Mouse (Mus musculus): ENCODE results near the gene Tbc1d8.

Gene Tbc1d8

DNA sequence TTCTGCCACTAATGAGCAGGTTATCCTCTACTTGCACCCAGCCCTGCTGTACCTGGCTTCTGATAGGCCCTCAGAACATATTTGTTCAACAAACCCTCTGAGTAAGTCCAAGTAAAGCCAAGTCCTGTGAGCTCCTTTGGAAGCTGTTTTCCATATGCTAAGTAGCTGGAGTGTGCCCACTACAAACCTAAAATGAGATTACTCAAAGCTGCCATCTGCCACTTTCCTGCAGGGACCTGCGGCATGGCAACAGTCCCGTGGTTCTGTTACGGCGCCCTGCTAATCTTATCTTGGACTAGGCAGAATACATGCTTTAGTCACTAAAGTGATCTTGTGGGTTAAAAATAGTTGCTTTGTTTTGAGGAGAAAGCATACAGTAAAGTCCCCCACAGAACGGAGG lies 32.4 kb downstream of the Tbc1d8 start:
- DNase-seq (ENCODE audit: low read depth), result no peak

DNA sequence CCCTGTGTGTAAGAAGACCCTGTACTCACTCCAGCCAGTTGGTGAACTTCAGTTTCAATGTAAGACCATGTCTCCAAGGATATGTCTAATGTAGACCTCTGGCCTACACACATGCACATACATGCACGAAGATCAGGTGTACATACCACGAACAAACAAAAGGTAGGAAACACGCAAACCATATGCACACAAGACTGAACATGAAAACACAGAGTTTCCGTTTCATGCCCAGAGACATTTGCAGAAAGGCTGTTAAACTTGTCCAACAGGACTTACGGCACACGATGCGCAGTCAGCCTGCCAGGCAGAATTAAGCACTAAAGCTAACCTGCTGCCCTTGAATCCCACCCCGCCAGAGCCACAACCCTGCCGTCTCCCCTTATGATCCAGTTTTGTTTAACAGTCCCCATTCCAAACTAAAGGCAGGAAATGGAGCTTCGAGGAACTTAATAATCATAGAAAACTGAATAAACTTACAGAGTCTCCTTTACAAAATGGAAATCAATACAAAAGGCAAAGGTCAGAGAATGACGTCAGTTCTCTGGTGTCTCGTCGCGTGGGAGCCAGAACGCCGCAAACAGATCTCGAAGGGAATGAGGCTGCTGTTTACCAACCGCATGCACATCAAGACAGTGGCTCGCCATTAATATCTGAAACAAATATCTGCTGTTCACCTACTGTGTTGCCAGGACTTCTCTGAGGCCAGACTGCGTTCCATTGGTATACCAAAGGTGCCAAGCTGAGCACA lies 33.1 kb downstream of the Tbc1d8 start:
- DNase-seq (ENCODE audit: low read depth), result no peak

DNA sequence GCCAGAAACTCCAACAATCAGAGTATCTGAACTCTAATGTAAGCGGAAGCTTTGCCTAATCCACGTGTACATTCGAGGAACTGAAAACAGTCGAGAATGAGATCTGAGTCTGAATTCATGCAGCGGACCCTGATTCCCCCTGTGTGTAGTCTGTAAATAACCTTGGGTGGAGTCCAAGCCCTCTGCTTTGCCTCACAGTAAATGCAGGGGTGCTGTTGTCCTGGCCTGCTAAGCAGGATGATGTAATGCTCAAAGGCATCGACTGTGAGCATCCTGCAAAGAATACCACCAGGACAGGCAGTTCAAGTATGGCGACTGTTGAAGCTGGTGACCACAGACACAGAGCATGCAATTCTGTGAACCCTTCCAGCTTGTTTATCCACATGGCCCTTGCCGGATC lies 34.8 kb downstream of the Tbc1d8 start:
- no peak for DNase-seq (ENCODE audit: low read depth)

DNA sequence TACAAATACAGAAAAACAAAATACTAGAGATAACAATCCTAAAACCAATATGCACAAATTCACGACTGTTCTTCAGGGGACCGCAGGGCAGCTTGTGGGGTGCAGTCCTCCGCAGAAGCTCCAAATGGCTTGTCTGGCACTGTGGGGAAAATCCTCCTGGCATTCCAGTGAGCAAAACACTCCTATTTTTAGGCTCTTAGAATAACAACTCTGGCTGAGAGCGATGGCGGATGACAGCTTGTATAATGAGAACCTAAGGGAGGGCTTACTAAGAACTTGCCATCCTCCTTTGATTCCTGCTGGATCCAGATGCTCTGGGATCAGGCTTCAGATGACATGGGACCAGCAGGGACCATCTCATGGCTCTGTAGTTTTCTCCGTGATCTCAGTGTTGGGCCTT lies 36.9 kb downstream of the Tbc1d8 start:
- no peak for DNase-seq (ENCODE audit: low read depth)

DNA sequence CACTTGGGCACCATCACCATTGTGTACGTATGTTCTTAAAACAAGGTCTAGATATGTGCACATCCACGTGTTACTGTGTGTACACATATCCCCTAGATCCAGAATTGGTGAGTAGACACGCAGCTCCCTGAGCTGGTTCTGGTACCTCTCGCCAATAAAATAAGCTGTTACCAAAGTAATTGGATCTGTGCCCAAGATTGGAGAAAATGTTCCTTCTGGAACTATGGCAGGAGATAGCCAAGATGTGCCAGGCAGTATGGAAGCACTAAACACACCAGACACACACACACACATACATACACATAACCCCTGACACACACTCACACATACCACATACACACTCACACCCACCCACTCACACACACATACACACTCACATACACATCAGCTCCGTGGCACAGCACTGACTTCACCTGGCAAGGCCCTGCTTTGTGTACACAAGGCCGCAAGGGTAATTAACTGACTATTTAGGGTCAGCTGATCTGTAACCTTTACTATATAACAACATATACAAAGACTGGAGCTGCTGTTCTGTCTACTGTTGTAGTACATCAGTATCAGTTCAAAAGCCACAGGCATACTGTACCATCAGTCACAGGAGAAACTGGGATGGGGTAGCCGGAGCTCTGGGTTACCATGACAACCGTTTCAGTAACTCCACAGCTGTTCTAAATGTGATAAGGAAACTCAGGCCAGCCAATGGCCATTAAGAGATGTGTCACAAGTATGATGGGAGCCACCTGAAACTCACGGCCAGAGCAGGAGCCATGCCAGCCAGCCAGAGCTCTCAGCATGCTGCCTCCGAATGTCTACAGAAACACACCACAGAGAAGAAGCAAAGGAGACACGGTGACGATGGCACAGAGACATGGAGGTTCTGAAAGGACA lies 38.6 kb downstream of the Tbc1d8 start:
- no peak for DNase-seq (ENCODE audit: low read depth)

DNA sequence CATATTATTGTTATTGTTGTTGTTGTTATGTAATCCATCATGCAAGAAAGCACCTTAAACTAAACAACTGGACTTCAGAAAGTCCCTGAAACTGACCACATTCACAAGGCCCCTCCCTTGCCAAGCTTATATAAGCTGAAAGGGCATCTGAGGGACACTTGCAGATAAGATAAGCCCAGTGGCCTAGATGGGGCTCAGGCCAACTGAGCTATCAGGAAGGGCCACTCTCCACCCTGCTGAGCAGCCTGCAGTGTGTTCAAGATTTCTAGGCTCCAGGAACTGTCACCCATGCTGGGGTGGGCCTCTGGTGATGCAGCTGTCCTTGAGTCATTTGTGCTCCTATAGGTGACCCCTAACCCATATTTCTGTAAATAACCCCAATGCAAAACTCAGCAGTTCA lies 39.9 kb downstream of the Tbc1d8 start:
- no peak for DNase-seq (ENCODE audit: low read depth)

DNA sequence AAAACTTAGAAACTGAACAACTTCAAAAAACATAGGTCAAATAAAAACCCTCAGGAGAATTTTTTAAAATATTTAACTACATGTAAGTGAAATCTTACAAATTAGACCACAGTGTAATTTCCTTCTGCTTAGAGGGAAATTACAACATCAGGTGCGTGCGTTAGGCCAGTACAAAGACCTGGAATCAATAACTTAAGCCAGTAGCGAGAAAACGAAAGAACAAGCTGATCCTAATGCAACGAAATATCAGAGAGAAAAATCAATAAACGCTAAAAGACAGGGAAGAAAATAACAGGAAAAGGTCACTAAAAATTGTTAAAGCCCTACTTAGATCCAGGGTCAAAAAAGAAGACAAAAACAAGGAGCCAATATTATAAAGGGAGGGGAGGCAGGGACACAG lies 44.3 kb downstream of the Tbc1d8 start:
- DNase-seq (ENCODE audit: low read depth), result no peak

DNA sequence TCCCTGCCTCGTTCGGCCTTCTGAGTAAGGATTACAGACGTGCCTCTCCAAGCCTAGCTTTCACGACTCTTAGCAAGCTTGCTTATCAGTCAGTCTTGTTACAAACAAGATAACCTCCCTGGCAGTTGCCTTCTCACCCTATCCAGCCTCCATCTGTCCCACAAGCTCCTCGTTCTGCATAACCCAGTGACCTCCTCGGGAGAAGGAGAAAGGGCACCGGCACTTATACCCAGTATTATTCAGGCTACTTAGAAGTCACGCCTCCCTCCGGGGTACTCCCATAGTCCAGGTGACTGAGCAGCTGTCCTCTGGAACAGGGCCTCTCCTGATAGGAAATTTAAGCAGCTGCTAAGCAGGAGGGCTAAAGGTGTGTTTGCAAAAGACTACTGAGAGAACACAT lies 48.5 kb downstream of the Tbc1d8 start:
- DNase-seq (ENCODE audit: low read depth), result no peak

DNA sequence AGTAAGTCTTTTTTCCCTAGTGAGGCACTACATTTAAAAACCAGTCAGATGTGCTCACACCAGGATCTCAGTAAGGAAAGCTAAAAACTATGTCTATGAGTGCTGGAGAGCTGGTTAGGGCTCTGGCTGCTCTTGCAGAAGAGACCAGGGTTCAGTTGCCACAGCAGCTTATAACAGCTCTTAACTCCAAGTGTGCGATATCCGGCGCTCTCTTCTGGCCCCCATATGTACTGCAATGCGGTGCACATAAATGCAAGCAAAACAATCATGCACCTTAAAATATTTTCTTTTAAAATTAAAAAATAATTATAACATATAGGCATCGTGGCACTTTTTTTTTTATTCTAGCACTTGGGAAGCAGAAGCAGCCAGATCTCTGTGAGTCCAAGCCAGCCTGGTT lies 49.5 kb downstream of the Tbc1d8 start:
- DNase-seq (ENCODE audit: low read depth), result no peak

DNA sequence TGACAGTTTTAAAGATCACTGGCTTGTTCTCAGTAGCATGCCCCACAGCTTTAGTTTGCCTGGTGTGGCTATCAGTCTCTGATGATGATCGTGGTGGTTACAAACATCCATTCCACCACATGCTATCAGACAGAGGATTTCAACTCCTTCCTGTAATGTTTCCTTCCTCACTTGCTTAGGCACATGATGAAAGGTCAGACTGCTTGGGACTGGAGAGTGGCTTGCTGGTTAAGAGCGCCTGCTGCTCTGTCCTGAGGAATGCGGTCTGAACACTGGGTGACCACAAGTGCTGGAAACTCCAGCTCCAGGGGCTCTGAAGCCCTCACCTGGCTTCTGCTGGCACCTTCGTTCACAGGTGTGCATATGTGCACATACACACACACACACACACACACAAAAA lies 50.3 kb downstream of the Tbc1d8 start:
- no peak for DNase-seq (ENCODE audit: low read depth)

DNA sequence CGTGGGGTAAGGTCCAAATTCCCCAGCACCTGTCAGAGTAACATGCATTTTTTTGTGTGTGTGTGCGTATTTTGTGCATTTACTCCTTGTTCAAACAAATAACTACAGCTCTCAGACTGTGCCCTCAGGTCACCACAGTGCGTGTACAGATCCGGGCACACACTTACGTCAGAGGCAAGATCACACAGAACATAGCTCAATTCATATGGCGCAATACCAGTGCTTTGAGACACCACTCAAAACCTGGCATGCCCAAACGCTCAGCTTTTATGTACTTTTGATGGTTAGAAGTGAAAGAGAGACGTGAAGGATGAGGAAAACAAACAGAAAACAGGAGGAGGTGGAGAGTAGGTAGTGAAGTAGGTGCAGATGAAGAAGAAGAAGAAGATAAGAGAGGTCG lies 53.1 kb downstream of the Tbc1d8 start:
- no peak for DNase-seq (ENCODE audit: low read depth)

DNA sequence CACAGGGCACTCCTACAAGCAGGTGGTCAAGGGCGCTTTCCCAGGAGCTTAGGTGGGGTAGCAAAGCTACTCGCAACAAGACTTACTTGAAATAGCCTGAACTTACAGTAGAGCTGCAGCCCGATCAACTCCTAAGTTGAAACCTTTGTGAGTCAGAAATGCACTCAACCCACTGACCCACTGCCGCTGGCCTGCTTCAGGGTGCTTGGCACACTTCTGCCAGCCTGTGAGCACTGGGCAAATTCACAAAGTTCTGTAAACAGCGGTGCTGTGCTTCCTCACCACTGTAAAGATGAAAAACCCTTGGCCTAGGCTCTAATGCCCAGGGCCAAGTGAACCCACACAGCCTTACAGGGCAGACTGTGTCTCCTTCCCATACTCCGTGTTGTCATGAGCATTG lies 57.6 kb downstream of the Tbc1d8 start:
- no peak for DNase-seq (ENCODE audit: low read depth)

DNA sequence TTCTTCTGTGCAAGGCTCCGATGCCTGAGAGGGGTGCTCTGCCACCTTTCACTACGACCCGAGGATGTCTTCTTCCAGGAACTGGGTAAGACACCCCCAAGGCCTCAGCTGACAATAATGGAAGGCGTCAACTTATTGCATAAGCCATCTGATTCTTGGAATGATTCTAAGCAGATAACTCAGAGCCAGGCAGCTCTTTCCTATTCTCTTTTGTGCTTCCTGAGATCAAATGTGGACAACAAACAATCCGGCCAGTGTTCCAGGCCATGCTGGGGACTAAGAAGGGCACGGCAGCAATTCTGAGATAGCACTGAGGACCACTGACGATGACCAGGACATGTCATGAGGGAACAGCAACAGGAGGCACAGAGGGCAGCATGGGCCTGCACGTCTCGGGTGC lies 59.7 kb downstream of the Tbc1d8 start:
- DNase-seq (ENCODE audit: low read depth), result no peak

DNA sequence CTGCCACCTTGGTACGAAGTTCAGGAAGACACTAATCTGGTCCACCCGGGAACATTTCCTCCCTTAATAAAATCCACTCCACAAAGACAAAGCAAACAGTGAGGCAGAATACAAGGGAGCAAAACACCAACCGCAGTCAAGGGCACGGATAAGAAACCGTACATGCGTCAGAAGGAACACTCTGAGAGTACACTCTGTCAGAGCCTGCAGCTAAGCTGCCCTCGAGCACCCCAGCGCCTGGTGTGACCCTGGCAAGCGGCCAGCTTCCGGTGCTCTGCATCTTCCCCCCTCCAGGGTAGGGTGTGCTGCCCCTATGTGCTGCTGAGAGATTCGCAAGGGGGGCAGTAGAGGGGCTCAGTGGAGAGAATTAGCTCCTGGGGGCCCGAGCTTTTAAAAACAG lies 60.7 kb downstream of the Tbc1d8 start:
- peak; percentile 4 for DNase-seq (ENCODE audit: low read depth)

DNA sequence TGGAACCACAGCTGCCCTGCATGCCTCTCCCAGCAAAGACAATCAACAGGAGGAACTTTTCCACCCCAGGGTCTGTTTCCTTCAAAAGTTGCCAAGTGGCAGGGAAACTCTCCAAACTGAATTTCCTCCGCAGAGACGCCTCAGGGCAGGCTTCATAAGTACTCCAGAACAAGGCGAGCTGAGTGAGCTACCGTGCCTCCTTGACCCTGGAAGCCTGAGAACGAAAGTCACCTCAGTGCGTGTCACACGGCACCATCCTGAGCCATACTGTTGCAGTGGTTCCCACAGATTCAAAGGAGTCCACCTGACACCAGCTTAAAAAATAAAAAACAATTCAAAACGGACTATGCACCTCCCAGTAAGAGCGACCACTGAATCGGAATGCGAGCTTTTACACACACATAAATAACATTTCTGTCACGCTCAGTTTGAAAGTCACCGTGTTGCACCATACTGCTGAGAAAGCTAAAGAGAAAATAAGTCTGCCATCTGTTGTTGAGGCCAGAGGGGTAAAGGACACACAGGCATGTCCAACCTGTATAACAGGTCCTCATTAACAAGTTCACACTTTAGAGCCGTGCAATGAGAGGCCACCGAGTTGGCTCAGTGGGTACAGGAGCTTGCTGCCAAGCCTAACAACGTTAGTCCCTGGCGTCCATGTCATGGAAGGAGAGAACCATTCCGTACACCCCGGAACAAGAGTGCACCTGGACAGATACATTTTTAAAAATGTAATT lies 68.3 kb downstream of the Tbc1d8 start:
- no peak for DNase-seq (ENCODE audit: low read depth)

DNA sequence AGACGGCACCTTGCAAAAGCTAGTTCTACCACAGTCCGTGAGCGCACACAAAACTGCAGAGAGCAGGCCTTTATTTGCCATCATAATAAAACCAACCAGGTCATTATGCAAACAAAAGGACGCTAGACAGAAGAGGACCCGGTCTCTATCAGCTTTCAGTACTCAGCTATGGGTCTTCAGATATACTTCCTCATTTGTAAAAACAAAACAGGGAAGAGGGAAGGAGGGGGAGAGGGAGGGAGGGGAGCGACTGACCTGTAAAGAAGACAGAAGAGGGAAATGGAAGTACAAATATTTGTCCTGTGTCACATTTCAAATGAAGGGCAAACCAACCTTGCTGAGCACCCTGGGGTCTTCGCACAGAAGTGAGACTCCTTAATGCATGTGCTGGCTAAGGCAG lies 69.9 kb downstream of the Tbc1d8 start:
- DNase-seq (ENCODE audit: low read depth), result no peak

DNA sequence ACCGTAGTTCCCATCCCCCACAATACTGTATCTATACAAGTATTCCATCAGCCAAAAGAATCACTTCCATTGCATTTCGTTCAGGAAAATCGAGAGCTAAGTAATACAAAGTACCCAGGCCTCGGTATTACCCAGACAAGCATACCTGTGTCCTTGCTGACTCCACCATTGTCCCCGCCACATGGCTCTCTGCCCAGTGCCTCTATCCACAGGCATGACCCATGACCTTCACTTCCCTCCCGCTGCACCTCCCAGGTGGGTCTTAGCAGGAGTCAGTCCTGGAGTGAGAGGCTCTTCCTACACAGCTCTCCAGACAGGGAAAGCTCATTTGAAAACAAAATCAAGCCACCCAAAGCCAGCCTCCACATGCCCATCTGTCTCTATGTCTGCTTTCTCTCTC lies 70.4 kb downstream of the Tbc1d8 start:
- DNase-seq (ENCODE audit: low read depth), result no peak

DNA sequence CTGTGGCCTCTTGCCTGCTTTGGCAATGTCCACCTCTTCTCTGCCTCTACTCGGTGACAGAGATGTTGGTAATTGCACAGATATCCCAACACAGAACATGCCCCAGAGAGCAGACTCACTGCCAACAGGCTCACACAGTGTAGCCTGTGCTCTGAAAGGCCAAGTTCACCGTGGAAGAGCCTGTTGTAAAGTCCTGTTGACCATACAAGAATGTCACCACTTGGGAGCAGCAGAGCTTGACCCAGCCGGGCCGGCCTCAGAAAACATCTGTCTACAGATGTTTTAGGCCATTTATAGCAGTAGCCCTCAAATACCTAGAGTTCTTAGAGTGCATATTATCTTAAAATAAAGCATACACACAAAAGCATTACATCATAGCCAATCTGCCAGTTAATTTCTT lies 71.4 kb downstream of the Tbc1d8 start:
- no peak for DNase-seq (ENCODE audit: low read depth)

DNA sequence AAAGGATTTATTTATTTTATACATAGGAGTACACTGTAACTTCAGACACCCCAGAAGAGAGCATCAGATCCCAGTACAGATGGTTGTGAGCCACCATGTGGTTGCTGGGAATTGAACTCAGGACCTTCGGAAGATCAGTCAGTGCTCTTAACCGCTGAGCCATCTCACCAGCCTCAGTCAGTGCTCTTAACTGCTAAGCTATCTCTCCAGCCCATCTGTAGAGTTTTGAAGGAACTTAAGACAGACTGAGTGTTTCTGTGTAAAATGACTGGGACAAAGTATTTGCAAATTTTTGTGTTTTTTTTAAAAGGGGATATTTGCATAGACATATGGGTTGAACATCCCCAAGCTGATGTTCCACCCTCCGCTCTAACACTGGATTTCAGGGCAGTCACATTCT lies 78.4 kb downstream of the Tbc1d8 start:
- DNase-seq (ENCODE audit: low read depth), result no peak

DNA sequence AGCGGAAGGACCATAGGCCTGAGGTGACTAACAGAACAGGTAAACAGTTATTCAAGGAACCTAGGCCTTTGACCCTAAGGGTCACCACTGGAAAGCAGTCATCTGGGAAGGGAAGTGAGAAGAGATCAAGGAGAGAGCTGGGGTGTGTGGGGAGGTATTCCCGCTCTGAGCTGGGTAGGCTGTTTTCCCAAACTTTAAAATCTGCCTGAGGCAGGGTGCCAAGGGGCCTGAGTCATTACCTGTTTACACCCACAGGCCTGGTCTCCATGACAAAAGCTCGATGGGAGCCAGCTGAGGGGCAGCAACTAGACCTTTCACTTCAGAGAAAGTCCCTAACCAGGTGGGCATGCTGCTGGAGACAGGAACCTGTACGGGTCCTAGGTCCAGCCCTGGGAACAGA lies 79.3 kb downstream of the Tbc1d8 start:
- DNase-seq (ENCODE audit: low read depth), result no peak

DNA sequence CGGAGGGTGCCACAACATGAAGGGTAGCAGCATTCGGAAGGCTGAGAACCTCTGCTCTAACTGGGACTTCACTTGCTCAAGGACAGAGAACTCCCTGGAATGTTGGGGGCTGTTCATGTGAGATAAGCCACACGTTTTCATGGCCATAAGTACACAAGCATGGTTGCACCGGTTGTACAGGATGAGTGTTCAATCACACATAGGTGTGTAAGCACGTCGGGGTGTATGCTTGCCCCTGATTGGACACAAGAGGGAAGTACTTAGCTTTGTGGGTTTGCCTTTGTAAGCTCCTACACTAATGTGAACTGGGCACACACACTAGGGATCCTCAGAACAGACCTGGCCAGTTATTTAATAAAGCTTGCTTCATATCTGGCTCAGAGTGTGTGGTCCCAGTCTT lies 80.3 kb downstream of the Tbc1d8 start:
- DNase-seq (ENCODE audit: low read depth), result no peak

DNA sequence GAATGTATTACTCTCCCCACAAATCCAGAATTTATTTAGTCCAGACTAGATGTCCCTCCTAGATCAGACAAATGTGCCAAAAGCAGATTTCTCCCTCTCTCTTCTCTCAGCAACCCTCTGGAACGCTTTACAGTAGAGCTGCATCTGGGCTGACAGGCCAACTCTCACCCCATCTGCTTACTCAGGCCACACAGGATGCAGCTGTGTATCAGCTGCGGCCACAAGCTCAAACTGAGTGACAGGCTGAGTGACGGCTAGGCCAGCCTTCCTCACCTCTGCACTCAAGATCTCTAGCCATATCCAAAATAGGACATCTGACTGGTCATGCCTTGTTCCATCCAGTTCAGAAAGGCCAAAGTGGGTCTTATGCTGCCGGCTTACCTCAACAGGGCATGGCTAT lies 82.2 kb downstream of the Tbc1d8 start:
- DNase-seq (ENCODE audit: low read depth), result no peak

DNA sequence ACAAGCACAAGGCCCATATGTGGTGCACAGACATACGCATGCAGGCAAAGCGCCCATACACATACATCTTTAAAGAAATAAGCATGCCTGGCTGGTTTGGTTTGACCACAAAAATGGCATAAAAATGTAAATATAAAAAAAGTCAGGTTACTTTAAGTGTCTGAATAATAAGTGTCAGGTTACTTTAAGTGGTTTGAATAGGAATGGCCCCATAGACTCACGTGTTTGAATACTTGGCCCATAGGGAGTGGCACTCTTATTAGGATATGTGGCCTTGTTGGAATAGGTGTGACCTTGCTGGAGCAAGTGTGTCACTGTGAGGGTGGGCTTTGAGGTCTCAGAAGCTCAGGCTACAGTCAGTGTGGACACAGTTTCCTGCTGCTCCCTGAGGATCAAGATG lies 83.9 kb downstream of the Tbc1d8 start:
- no peak for DNase-seq (ENCODE audit: low read depth)
